Mouse (Mus musculus) heart, adult 2 months (tissue): ENCODE results near the gene Tmem262. TPM values are rescaled to one million over a fixed set of nuclear protein-coding genes. Genes with fewer than 3 reads are reported as not detected.

ENCODE experiments used
- DNase-seq, 2 experiments: peaks; one replicate each; pipeline ENCODE4 v3.0.0; 2021
- H3K27ac ChIP-seq: fragments of 200-600 bp; 2 replicates; pipeline ENCODE4 v1.8.1; 2022
- H3K27me3 ChIP-seq: fragments of 200-500 bp; 2 replicates; pipeline ENCODE4 v1.6.1; 2012; ENCODE audit warnings: mild to moderate bottlenecking, low read length, inconsistent platforms, mixed read lengths; ENCODE audit not compliant: control insufficient read depth, insufficient read depth
- H3K36me3 ChIP-seq: fragments of 200-500 bp; 2 replicates; pipeline ENCODE4 v1.6.1; 2012; ENCODE audit warnings: low read length, inconsistent platforms; ENCODE audit not compliant: control insufficient read depth, insufficient read depth
- H3K4me1 ChIP-seq: fragments of 200-500 bp; 2 replicates; pipeline ENCODE4 v1.6.1; 2011; ENCODE audit warnings: low read length; ENCODE audit not compliant: control insufficient read depth, insufficient read depth
- H3K4me3 ChIP-seq: fragments of 200-600 bp; 2 replicates; pipeline ENCODE4 v1.8.1; 2022
- H3K79me2 ChIP-seq: fragments of 200-500 bp; replicated peaks from 2 replicates; pipeline ENCODE4 v1.6.1; 2012; ENCODE audit warnings: mild to moderate bottlenecking, inconsistent platforms, low read length, moderate library complexity, mixed read lengths; ENCODE audit not compliant: control insufficient read depth, insufficient read depth
- H3K9ac ChIP-seq: fragments of 200-500 bp; 2 replicates; pipeline ENCODE4 v1.6.1; 2012; ENCODE audit warnings: low read depth, mild to moderate bottlenecking, control low read depth, inconsistent platforms, low read length, mixed read lengths
- CTCF ChIP-seq: fragments of 200-600 bp; IDR thresholded peaks from 2 replicates; pipeline ENCODE4 v1.8.1; 2022; ENCODE audit warnings: antibody characterized with exemption, mild to moderate bottlenecking, moderate library complexity
- EP300 ChIP-seq: fragments of 200-500 bp; IDR thresholded peaks from 2 replicates; pipeline ENCODE4 v1.6.1; 2011; ENCODE audit warnings: low read depth, low read length, control low read depth; ENCODE audit not compliant: insufficient read depth
- POLR2A ChIP-seq: fragments of 200-500 bp; IDR thresholded peaks from 2 replicates; pipeline ENCODE4 v1.6.1; 2011; ENCODE audit warnings: mild to moderate bottlenecking, low read depth, low read length, control low read depth; ENCODE audit not compliant: insufficient read depth
- WGBS: fragments of 180-500 bp; shearing (Covaris S2); methylation state at CpG from one replicate; pipeline ENCODE4 v1.1.7; 2018; 5-methylcytosine and 5-hydroxymethylcytosine counted together
- intact Hi-C: fragments of 180-260 bp; cut with DNase I; formaldehyde crosslinking; loops from one replicate; pipeline ENCODE4 v1.15.1; 2025
- polyA plus RNA-seq: library from polyadenylated mRNA; depleted of rRNA; stranded (reverse); fragments of >200 nt; gene quantifications from 2 replicates; pipeline ENCODE4 v1.2.3, GENCODE M21; 2012
- total RNA-seq, 2 experiments: library from RNA; stranded (reverse); gene quantifications; 2 replicates each; pipeline ENCODE4 v1.2.3; 2021

The Tmem262 gene
- total and polyA plus RNA-seq, 3 experiments, result not detected

GRCm38 (mm10) chr19:6084478-6085248 lies 4.8 kb downstream of the Tmem262 start, which contains the start of the genes Zfpl1 and Cdca5:
Gene Zfpl1 (minus strand): TSS chr19:6084956.
Gene Cdca5 (plus strand): TSS chr19:6084983.
- intact Hi-C loops, result loop anchor here (1.0 to 10.0 kb wide), 3 partner anchors 26 to 250 kb away; partner anchors contain the start of genes Men1 and Sac3d1
- Histone ChIP-seq H3K4me3 (peak within 1 kb of the TSS; percentile 62), H3K4me1 (peaks cover 4% of the 10 kb centered on the region), H3K27ac (peak within 1 kb of the TSS; percentile 70), H3K36me3 (no peaks in the 10 kb centered on the region), H3K79me2 (0 out of 2 replicates have a peak, but pooled peaks cover 2% of the 10 kb centered on the region), H3K27me3 (no peaks in the 10 kb centered on the region), H3K9ac (peak within 1 kb of the TSS; percentile 48)
- under 1% methylated on average over 58 of the region's 58 CpGs for WGBS
- peak; percentile 15 for TF ChIP-seq CTCF
- TF ChIP-seq EP300, result peak; percentile 94
- peak; percentile 74; the same call in 1 of the 2 replicates for TF ChIP-seq POLR2A
- DNase-seq, result peak; percentile 97

GRCm38 (mm10) chr19:6085417-6085879 lies 5.6 kb downstream of the Tmem262 start:
- Histone ChIP-seq H3K4me1 (peaks cover 4% of the 10 kb centered on the region), H3K9ac (no peak overlapping the region), H3K27me3 (no peaks in the 10 kb centered on the region), H3K79me2 (0 out of 2 replicates have a peak, but pooled peaks cover 2% of the 10 kb centered on the region), H3K4me3 (peak overlapping the region; percentile 62), H3K36me3 (no peaks in the 10 kb centered on the region), H3K27ac (no peak overlapping the region)
- intact Hi-C loops, result loop anchor here (2.0 to 10.0 kb wide), 2 partner anchors 33 to 249 kb away; partner anchors contain the start of genes Men1 and Sac3d1
- TF ChIP-seq CTCF (no peak), POLR2A (no peak), EP300 (no peak)
- DNase-seq, result peak in 1 of 2 experiments; percentile 49
- under 1% methylated on average over 17 of the region's 17 CpGs for WGBS

GRCm38 (mm10) chr19:6088841-6089240 lies 9.0 kb downstream of the Tmem262 start:
- Histone ChIP-seq H3K4me3 (no peak overlapping the region), H3K36me3 (no peaks in the 10 kb centered on the region), H3K27ac (no peak overlapping the region), H3K27me3 (no peaks in the 10 kb centered on the region), H3K4me1 (peaks cover 3% of the 10 kb centered on the region), H3K79me2 (0 out of 2 replicates have a peak, but pooled peaks cover 2% of the 10 kb centered on the region), H3K9ac (no peak overlapping the region)
- WGBS, result 95% methylated on average over 13 of the region's 13 CpGs
- intact Hi-C loops, result loop anchor here (10.0 kb wide), 1 partner anchor 246 kb away; the partner anchor contains the start of gene Men1
- DNase-seq, result no peak
- TF ChIP-seq CTCF, result no peak

- H3K9ac ChIP-seq, result no peak within 1 kb of the TSS
- H3K27ac ChIP-seq, result no peak within 1 kb of the TSS
- no peaks in the 10 kb centered on the region for H3K27me3 ChIP-seq
- H3K36me3 ChIP-seq, result no peaks in the 10 kb centered on the region
- H3K79me2 ChIP-seq, result no peaks in the 10 kb centered on the region
- TF ChIP-seq CTCF (no peak), EP300 (no peak), POLR2A (no peak)
- intact Hi-C loops, result no loop called here
- no peak for DNase-seq
- H3K4me1 ChIP-seq, result no peaks in the 10 kb centered on the region
- H3K4me3 ChIP-seq, result no peak within 1 kb of the TSS
- WGBS, result 85% methylated on average over 7 of the region's 7 CpGs
These were observed 14.3 kb downstream of the Tmem262 start, which contains the start of gene AC131692.1 for GRCm38 (mm10) chr19:6094119-6094518. Gene AC131692.1 (plus strand): TSS chr19:6094419.

GRCm38 (mm10) chr19:6097847-6098246 lies 18.0 kb downstream of the Tmem262 start:
- H3K4me1 ChIP-seq, result no peaks in the 10 kb centered on the region

GRCm38 (mm10) chr19:6101186-6101585 lies 21.4 kb downstream of the Tmem262 start:
- WGBS, result 83% methylated on average over 6 of the region's 6 CpGs
- H3K4me1 ChIP-seq, result no peaks in the 10 kb centered on the region

More at GRCm38 (mm10) chr19:6097847-6098246, 18.0 kb downstream of the Tmem262 start:
- 61% methylated on average over 3 of the region's 3 CpGs for WGBS
- intact Hi-C loops, result no loop called here
- Histone ChIP-seq H3K4me3 (no peak overlapping the region), H3K36me3 (no peaks in the 10 kb centered on the region), H3K9ac (no peak overlapping the region), H3K27ac (no peak overlapping the region), H3K27me3 (no peaks in the 10 kb centered on the region), H3K79me2 (no peaks in the 10 kb centered on the region)
- no peak for DNase-seq
- TF ChIP-seq EP300, result no peak

More at GRCm38 (mm10) chr19:6101186-6101585, 21.4 kb downstream of the Tmem262 start:
- H3K9ac ChIP-seq, result no peak overlapping the region
- intact Hi-C loops, result no loop called here
- no peak for TF ChIP-seq POLR2A
- no peak for TF ChIP-seq EP300
- TF ChIP-seq CTCF, result no peak
- no peaks in the 10 kb centered on the region for H3K36me3 ChIP-seq
- no peak overlapping the region for H3K27ac ChIP-seq
- no peak for DNase-seq
- H3K4me3 ChIP-seq, result no peak overlapping the region
- H3K79me2 ChIP-seq, result no peaks in the 10 kb centered on the region
- no peaks in the 10 kb centered on the region for H3K27me3 ChIP-seq
